ENCODE assay signal across 25 mouse cellular contexts in genomic region chr7:19468279-19468678, GRCm38 (mm10). TPM values are rescaled to one million over a fixed set of nuclear protein-coding genes. Genes with fewer than 3 reads are reported as not detected.
DNase-seq lines count a peak whose midpoint lies in the region; ATAC-seq and TF ChIP-seq lines count a peak whose summit lies in the region.
"Had no signal": no experiment of that assay in that cellular context is flagged by ENCODE, and none has a peak within 500 bp of the region (broad histone marks: within the 10 kb centered on the region; RNA-seq: fewer than 3 reads in every experiment).

No protein-coding gene starts in this region.

- no peak for ATAC-seq in liver, embryonic 12.5 days
- ATAC-seq: activated CD4-positive, CD25-positive, alpha-beta regulatory T cell, adult 4 months; hindbrain, embryonic 16.5 days; inflammation-experienced regulatory T-cells, adult 6 months; Patski had no signal

- whole genome bisulfite sequencing in kidney, adult 2 months = 56% methylated on average over 12 of the region's 12 CpGs
- 60% methylated on average over 12 of the region's 12 CpGs for WGBS in liver, embryonic 12.5 days (ENCODE audit: insufficient replicate concordance)
- WGBS in hindbrain, embryonic 10.5 days = 70% methylated on average over 12 of the region's 12 CpGs

- peak overlapping the region; percentile 49 for H3K27ac ChIP-seq in kidney, adult 2 months (ENCODE audit: insufficient read depth, low read depth, low read length)
- 0 out of 2 replicates have a peak overlapping the region, but pooled peaks have one; percentile 33 for H3K27ac ChIP-seq in liver, embryonic 12.5 days
- H3K27ac ChIP-seq in hindbrain, embryonic 10.5 days = no peak overlapping the region
- H3K27ac ChIP-seq: embryonic facial prominence, embryonic 13.5 days; forebrain, embryonic 12.5 days; gastrocnemius, adult 2 months; heart, adult 2 months; hindbrain, embryonic 12.5 days had no signal

- no peaks in the 10 kb centered on the region for H3K27me3 ChIP-seq in kidney, adult 2 months (replicated peaks; ENCODE audit: control insufficient read depth, insufficient read depth, low read length)
- peaks cover 59% of the 10 kb centered on the region for H3K27me3 ChIP-seq in liver, embryonic 12.5 days (replicated peaks)
- H3K27me3 ChIP-seq in hindbrain, embryonic 10.5 days (ENCODE audit: insufficient read depth, poor library complexity, severe bottlenecking) = peaks cover 100% of the 10 kb centered on the region

- H3K4me3 ChIP-seq in kidney, adult 2 months (ENCODE audit: insufficient read depth, low read depth, low read length) = no peak overlapping the region
- H3K4me3 ChIP-seq in liver, embryonic 12.5 days = no peak overlapping the region
- no peak overlapping the region for H3K4me3 ChIP-seq in hindbrain, embryonic 10.5 days
- H3K4me3 ChIP-seq: embryonic facial prominence, embryonic 13.5 days; forebrain, embryonic 12.5 days; gastrocnemius, adult 2 months; heart, adult 2 months; heart, embryonic 12.5 days; hindbrain, embryonic 12.5 days had no signal

- H3K36me3 ChIP-seq in kidney, adult 2 months (ENCODE audit: control insufficient read depth, insufficient read depth, low read length) = no peaks in the 10 kb centered on the region
- H3K36me3 ChIP-seq in liver, embryonic 12.5 days = no peaks in the 10 kb centered on the region
- H3K36me3 ChIP-seq in hindbrain, embryonic 10.5 days = no peaks in the 10 kb centered on the region
- H3K36me3 ChIP-seq: embryonic facial prominence, embryonic 13.5 days; forebrain, embryonic 12.5 days; heart, embryonic 12.5 days; hindbrain, embryonic 12.5 days had no signal

- no peak for TF ChIP-seq POLR2A in kidney, adult 2 months (IDR thresholded peaks at IDR 0.05; ENCODE audit: low read depth, low read length)
- TF ChIP-seq POLR2A in brain, embryonic 14.5 days (IDR thresholded peaks at IDR 0.05; ENCODE audit: borderline replicate concordance, extremely low read depth, insufficient read depth, insufficient read length, poor library complexity, severe bottlenecking) = no peak

- peak overlapping the region; percentile 8; the same call in 1 of the 2 replicates for H3K4me2 ChIP-seq in liver, embryonic 12.5 days
- H3K4me2 ChIP-seq: embryonic facial prominence, embryonic 13.5 days; forebrain, embryonic 12.5 days; heart, embryonic 12.5 days; hindbrain, embryonic 12.5 days had no signal

- no peak for TF ChIP-seq CTCF in kidney, adult 2 months (conservative IDR thresholded peaks at IDR 0.05; ENCODE audit: insufficient read depth, insufficient read length, low read depth, low read length)
- TF ChIP-seq CTCF in brain, embryonic 14.5 days (IDR thresholded peaks at IDR 0.05; ENCODE audit: borderline replicate concordance, extremely low read depth, insufficient read depth, insufficient read length) = no peak

- no peaks in the 10 kb centered on the region for H3K4me1 ChIP-seq in kidney, adult 2 months (ENCODE audit: control insufficient read depth, insufficient read depth, low read length)
- H3K4me1 ChIP-seq in liver, embryonic 12.5 days = peaks cover 50% of the 10 kb centered on the region
- H3K4me1 ChIP-seq in hindbrain, embryonic 10.5 days (replicated peaks) = peaks cover 24% of the 10 kb centered on the region

- no peaks in the 10 kb centered on the region for H3K9me3 ChIP-seq in liver, embryonic 12.5 days (replicated peaks)
- H3K9me3 ChIP-seq in hindbrain, embryonic 10.5 days = no peaks in the 10 kb centered on the region
- H3K9me3 ChIP-seq: embryonic facial prominence, embryonic 13.5 days; forebrain, embryonic 12.5 days; heart, embryonic 12.5 days; hindbrain, embryonic 12.5 days had no signal

- DNase-seq in kidney, adult 2 months = no peak
- DNase-seq in kidney, adult 18-20 months = no peak
- DNase-seq in A20 (ENCODE audit: low read depth, low spot score) = peak; percentile 57
- DNase-seq in brain, embryonic 14.5 days (ENCODE audit: low read depth) = peak; percentile 11
- DNase-seq in hindbrain, embryonic 10.5 days (ENCODE audit: low spot score) = no peak
- DNase-seq in ovary, adult 18-20 months (ENCODE audit: low spot score) = no peak
- DNase-seq in layer of hippocampus, postnatal 36 days = no peak
- DNase-seq: adrenal gland, postnatal 14 days; cerebellum, adult 11-12 months; cerebellum, adult 9-10 months; cerebellum, postnatal 25 days; gastrocnemius, adult 2 months; gastrocnemius, postnatal 25 days; heart, adult 2 months had no signal

- no peak overlapping the region for H3K9ac ChIP-seq in liver, embryonic 12.5 days
- H3K9ac ChIP-seq: embryonic facial prominence, embryonic 13.5 days; forebrain, embryonic 12.5 days; heart, embryonic 12.5 days; hindbrain, embryonic 12.5 days had no signal

RNA-seq across cellular contexts. Expression of gene Exoc3l2, which starts 5.1 kb away (rescaled TPM):
- 41.6 and 46.6 TPM in 2 replicates for polyA plus RNA-seq in kidney, adult 2 months (2012; rRNA removed)
- 0.91 and 1.0 TPM in 2 replicates for polyA plus RNA-seq in brain, embryonic 14.5 days (2012; rRNA removed)
- polyA plus RNA-seq in liver, embryonic 12.5 days (2016; fragmentation: Nextera tagmentation; extraction: Ambion mirVana) = 3.6 and 3.9 TPM in 2 replicates
- polyA plus RNA-seq in hindbrain, embryonic 10.5 days (2016; fragmentation: Nextera tagmentation; extraction: Ambion mirVana) = 0.39 and 0.80 TPM in 2 replicates
- total RNA-seq in layer of hippocampus, postnatal 36 days (2021) = under 1 TPM; 0.18 to 0.20 TPM
- polyA plus RNA-seq: activated CD4-positive, CD25-positive, alpha-beta regulatory T cell, adult 4 months; inflammation-experienced regulatory T-cells, adult 6 months; Patski had no signal

RNA-seq across cellular contexts. Expression of gene Mark4, which starts 9.7 kb away (rescaled TPM):
- polyA plus RNA-seq in kidney, adult 2 months (2012; rRNA removed) = 16.1 and 18.2 TPM in 2 replicates
- polyA plus RNA-seq in brain, embryonic 14.5 days (2012; rRNA removed) = 50.7 and 67.0 TPM in 2 replicates
- polyA plus RNA-seq in liver, embryonic 12.5 days (2016; fragmentation: Nextera tagmentation; extraction: Ambion mirVana) = 3.8 and 4.2 TPM in 2 replicates
- polyA plus RNA-seq in hindbrain, embryonic 10.5 days (2016; fragmentation: Nextera tagmentation; extraction: Ambion mirVana) = 9.3 and 13.6 TPM in 2 replicates
- total RNA-seq in layer of hippocampus, postnatal 36 days (2021) = 100 to 1,000 TPM in 1 of 2 experiments, 10 to 100 TPM in 1; 90.6 to 102 TPM

RNA-seq across cellular contexts. Expression of gene Bloc1s3, which starts 39.9 kb away (rescaled TPM):
- polyA plus RNA-seq in kidney, adult 2 months (2012; rRNA removed) = 8.6 and 10.3 TPM in 2 replicates
- 11.2 and 14.6 TPM in 2 replicates for polyA plus RNA-seq in brain, embryonic 14.5 days (2012; rRNA removed)
- polyA plus RNA-seq in liver, embryonic 12.5 days (2016; fragmentation: Nextera tagmentation; extraction: Ambion mirVana) = 2.1 TPM in 2 replicates
- polyA plus RNA-seq in hindbrain, embryonic 10.5 days (2016; fragmentation: Nextera tagmentation; extraction: Ambion mirVana) = 2.4 and 3.8 TPM in 2 replicates
- total RNA-seq in layer of hippocampus, postnatal 36 days (2021) = 1 to 10 TPM; 6.8 to 6.9 TPM

RNA-seq across cellular contexts. Expression of gene Trappc6a, which starts 39.9 kb away (rescaled TPM):
- 62.3 and 74.6 TPM in 2 replicates for polyA plus RNA-seq in kidney, adult 2 months (2012; rRNA removed)
- polyA plus RNA-seq in brain, embryonic 14.5 days (2012; rRNA removed) = 29.0 and 38.3 TPM in 2 replicates
- 68.4 and 68.6 TPM in 2 replicates for polyA plus RNA-seq in liver, embryonic 12.5 days (2016; fragmentation: Nextera tagmentation; extraction: Ambion mirVana)
- 68.8 and 71.4 TPM in 2 replicates for polyA plus RNA-seq in hindbrain, embryonic 10.5 days (2016; fragmentation: Nextera tagmentation; extraction: Ambion mirVana)
- total RNA-seq in layer of hippocampus, postnatal 36 days (2021) = 10 to 100 TPM; 19.8 to 21.5 TPM

RNA-seq across cellular contexts. Expression of gene Nkpd1, which starts 49.4 kb away (rescaled TPM):
- 0.11 and 0.16 TPM in 2 replicates for polyA plus RNA-seq in kidney, adult 2 months (2012; rRNA removed)
- polyA plus RNA-seq in brain, embryonic 14.5 days (2012; rRNA removed) = 0.51 and 0.68 TPM in 2 replicates
- polyA plus RNA-seq in liver, embryonic 12.5 days (2016; fragmentation: Nextera tagmentation; extraction: Ambion mirVana) = not detected in 2 replicates
- 0.09 and 0.10 TPM in 2 replicates for polyA plus RNA-seq in hindbrain, embryonic 10.5 days (2016; fragmentation: Nextera tagmentation; extraction: Ambion mirVana)
- total RNA-seq in layer of hippocampus, postnatal 36 days (2021) = under 1 TPM; 0.37 to 0.48 TPM
- total RNA-seq: gastrocnemius, adult 2 months; gastrocnemius, postnatal 25 days; heart, adult 2 months; heart, postnatal 25 days had no signal
- polyA plus RNA-seq: activated CD4-positive, CD25-positive, alpha-beta regulatory T cell, adult 4 months; forebrain, embryonic 12.5 days; heart, embryonic 16.5 days; inflammation-experienced regulatory T-cells, adult 6 months had no signal

Comparison
In these comparisons a context has a peak if more than half of its experiments do, and no peak if none do; other contexts are left out.
1. DNase-seq: peak in A20 (single experiment) and brain, embryonic 14.5 days (single experiment); none in kidney, adult 2 months (single experiment), kidney, adult 18-20 months (single experiment), hindbrain, embryonic 10.5 days (single experiment), ovary, adult 18-20 months (single experiment) and layer of hippocampus, postnatal 36 days (0 of 2).